Mouse (Mus musculus) urinary bladder, adult 18-20 months (tissue): ENCODE measurements around the gene F2r.

Experiments used
- DNase-seq, 2 experiments: peaks; one replicate each; pipeline ENCODE4 v3.0.0; 2022; ENCODE audit warnings: low spot score in 2 of 2, mixed read lengths in 2 of 2

Gene F2r

GRCm38 (mm10) chr13:95632144-95632543 is 13.9 kb upstream of the F2r start:
- no peak for DNase-seq

GRCm38 (mm10) chr13:95630747-95631146 is 12.5 kb upstream of the F2r start:
- no peak for DNase-seq

GRCm38 (mm10) chr13:95629751-95630150 is 11.5 kb upstream of the F2r start:
- no peak for DNase-seq

- DNase-seq, result no peak
Observed at GRCm38 (mm10) chr13:95626696-95627095, 8.4 kb upstream of the F2r start.

GRCm38 (mm10) chr13:95623042-95623441 is 4.8 kb upstream of the F2r start:
- no peak for DNase-seq

GRCm38 (mm10) chr13:95621563-95621962 is 3.3 kb upstream of the F2r start:
- DNase-seq, result no peak

GRCm38 (mm10) chr13:95618859-95619258 is 572 bp upstream of the F2r start:
- no peak for DNase-seq

- DNase-seq, result no peak
Observed at GRCm38 (mm10) chr13:95617671-95618171, 566 bp downstream of the F2r start.

GRCm38 (mm10) chr13:95617082-95617670 is 1.1 kb downstream of the F2r start:
- DNase-seq, result no peak

- DNase-seq, result no peak
Observed at GRCm38 (mm10) chr13:95616512-95616911, 1.8 kb downstream of the F2r start.

GRCm38 (mm10) chr13:95614757-95615156 is 3.5 kb downstream of the F2r start:
- no peak for DNase-seq

- DNase-seq, result no peak
Observed at GRCm38 (mm10) chr13:95612243-95612642, 6.0 kb downstream of the F2r start.

- DNase-seq, result no peak
Observed at GRCm38 (mm10) chr13:95611752-95612151, 6.5 kb downstream of the F2r start.

GRCm38 (mm10) chr13:95610786-95611562 is 7.3 kb downstream of the F2r start:
- DNase-seq, result no peak

- no peak for DNase-seq
Observed at GRCm38 (mm10) chr13:95609088-95609420, 9.2 kb downstream of the F2r start.

GRCm38 (mm10) chr13:95608416-95609087 is 9.7 kb downstream of the F2r start:
- no peak for DNase-seq

- DNase-seq, result no peak
Observed at GRCm38 (mm10) chr13:95607019-95607418, 11.3 kb downstream of the F2r start.

GRCm38 (mm10) chr13:95604288-95604687 is 14.0 kb downstream of the F2r start:
- DNase-seq, result no peak

- DNase-seq, result no peak
Observed at GRCm38 (mm10) chr13:95599833-95600359, 18.4 kb downstream of the F2r start.

GRCm38 (mm10) chr13:95598232-95598920 is 19.9 kb downstream of the F2r start:
- no peak for DNase-seq

GRCm38 (mm10) chr13:95597578-95597977 is 20.7 kb downstream of the F2r start:
- DNase-seq, result no peak

- DNase-seq, result no peak
Observed at GRCm38 (mm10) chr13:95596689-95597088, 21.6 kb downstream of the F2r start.
